Mouse (Mus musculus): ENCODE results near the gene Sdf4.

The Sdf4 gene

DNA sequence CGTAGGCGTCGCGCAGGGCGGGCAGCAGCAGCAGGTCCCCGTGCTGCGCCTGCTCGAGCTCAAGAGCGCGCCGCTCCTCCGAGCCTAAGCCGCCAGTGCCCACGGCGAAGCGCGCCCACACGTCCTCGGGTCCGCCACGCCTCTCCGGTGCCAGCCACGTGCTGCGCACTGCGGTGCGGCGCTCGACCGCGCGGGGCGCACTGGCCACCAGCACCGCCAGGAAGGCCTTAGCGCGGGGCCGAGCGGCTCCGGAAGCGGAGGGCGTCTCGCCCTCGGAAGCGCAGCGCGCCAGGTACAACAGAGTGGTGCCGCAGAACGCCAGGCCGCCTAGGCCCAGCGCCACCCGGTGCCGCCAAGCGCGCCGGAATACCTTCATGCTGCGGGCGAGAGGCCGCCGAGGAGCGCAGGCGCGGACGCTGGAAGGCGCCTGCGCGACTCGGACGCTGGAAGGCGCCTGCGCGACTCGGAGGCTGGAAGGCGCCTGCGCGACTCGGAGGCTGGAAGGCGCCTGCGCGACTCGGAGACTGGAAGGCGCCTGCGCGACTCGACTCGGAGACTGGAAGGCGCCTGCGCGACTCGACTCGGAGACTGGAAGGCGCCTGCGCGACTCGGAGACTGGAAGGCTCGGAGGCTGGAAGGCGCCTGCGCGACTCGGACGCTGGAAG is at the start of gene Sdf4, which contains the start of gene B3galt6:
Gene Sdf4 (plus strand): TSS at position 632 of the 665 bp plus-strand sequence.
Gene B3galt6 (minus strand): TSS at position 409 of the 665 bp plus-strand sequence.
- peak; percentile 89 for DNase-seq

DNA sequence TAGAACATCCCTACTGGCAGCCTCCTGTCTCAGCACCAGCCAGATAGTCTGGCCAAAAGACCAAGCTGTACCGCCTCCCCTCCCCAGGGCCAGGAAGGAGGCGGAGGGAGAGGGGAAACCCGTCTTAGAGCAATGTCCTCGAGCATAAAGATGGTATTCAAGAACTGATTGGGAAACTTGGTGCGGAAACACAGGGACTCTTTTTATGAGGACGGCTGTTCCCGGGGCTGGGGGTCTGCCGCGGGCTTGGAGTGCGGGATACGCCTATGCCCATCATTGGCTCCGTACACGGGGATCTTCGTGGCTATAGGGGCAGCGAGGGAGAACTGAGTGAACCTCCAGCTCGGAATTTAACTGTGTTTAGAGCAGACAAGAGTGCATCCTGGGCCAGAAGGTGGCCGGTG is 49.6 kb upstream of the Sdf4 start:
- DNase-seq: no peak

DNA sequence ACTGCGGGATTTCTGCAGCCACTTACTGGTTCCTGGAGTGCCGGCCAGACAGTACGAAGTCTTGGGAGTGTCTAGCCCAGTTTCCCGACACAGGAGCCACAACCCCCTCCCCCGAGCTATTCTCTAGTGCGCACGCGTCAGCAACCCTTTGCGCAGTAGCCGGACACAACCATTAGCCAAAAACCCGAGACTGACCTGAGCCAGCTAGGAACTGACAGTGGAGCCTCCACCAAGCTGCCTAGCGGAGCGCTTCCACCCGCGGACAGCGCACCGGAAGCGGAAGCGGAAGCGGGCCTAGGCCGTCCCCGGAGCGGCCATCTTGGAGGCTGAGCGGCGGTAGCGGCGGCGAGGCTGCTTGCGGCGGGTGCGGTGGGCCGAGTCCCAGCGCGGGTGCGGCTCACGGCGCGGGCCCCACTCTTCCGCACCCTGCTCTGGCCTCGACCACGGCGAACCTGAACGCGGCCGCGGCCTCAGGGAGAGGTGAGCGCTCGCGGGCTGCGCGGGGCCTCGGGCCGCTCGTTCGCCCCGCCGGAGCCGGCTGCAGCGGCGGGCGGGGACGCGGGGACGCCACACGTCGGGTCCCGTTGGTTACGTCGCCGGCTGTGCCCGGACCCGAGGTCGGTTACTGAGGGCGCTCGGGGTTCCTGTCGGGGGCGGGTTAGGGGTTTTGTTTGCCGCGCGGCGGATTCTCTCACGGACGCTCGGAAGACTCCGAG is 49.0 kb upstream of the Sdf4 start, which contains the start of gene Ube2j2:
Gene Ube2j2 (plus strand): TSS at position 298 of the 716 bp plus-strand sequence.
- DNase-seq: peak; percentile 98

DNA sequence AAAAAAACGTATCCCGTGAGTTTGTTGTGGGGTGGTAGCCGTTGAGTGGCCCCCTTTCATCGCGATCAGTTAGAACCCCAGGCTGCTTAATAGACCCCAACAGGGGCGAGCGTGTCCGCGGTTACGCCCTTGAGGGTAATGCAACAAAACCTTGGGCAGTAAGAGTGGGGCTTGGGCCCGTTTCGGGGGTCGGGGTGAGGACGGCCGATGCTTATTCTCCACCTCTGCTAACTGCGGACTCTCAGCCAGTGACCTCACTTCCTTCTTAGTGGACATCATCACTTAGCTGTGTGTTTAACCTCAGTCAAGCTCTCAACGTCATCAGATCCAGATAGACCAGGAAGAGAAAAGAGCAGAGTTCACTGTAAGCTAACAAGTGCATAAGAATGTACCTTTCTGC is 48.4 kb upstream of the Sdf4 start:
- DNase-seq: no peak

DNA sequence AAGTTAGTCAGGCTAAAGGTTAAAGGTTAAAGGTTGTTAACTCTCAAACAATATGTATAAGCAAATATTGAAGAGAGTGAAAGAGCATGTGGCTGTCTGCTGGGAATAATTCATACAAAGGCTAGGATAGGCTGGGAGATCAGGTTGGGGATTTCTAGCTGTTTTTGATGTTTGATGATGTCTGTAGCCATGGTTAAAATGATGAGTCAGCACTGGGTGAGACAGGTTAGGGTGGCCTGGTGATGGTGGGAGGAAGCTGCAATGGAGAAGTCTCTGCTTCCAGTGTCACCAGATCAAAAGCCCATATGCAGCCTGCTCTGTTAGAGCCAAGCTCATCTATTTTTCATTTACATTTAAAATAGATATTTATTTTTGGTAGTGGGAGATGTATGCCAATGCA is 45.6 kb upstream of the Sdf4 start:
- no peak for DNase-seq

DNA sequence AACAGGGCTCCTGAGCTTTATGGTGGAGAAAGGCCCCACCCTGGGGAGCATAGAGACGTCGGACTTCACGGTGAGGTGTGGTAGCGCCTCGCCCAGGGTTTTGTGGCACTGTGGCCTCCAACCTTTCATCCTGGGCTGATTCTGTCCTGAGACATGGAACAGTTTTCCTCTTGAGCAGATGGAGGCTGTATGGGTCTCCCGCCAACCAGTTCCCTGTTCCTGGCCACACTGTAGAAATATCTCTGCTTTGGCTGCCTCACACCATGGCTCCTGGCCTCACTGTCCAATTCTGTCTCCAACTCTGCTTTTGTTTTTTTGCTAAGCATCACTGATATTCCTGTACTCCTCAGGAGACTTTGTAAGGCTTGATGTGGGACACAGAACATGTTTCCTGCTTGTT is 37.2 kb upstream of the Sdf4 start:
- DNase-seq: no peak

DNA sequence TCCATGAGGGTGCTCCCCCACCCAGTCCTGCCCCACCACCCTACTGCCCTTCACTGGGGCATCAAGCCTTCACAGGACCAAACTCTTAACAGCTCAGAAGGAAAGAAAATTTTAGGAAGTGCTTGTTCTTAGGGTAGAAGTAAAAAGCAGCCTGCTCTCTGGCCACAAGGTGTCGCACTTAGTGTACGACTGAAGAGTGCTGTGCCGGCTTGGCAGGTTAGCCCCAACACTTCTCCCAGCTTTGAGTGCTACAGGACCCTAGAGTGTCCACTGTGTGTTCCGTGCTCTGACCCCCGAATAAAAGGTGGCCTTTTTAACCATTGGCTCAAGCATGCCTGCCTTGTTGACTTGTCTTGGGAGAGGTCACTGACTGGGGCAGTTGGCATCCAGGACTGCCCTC is 33.4 kb upstream of the Sdf4 start:
- DNase-seq: peak; percentile 64

DNA sequence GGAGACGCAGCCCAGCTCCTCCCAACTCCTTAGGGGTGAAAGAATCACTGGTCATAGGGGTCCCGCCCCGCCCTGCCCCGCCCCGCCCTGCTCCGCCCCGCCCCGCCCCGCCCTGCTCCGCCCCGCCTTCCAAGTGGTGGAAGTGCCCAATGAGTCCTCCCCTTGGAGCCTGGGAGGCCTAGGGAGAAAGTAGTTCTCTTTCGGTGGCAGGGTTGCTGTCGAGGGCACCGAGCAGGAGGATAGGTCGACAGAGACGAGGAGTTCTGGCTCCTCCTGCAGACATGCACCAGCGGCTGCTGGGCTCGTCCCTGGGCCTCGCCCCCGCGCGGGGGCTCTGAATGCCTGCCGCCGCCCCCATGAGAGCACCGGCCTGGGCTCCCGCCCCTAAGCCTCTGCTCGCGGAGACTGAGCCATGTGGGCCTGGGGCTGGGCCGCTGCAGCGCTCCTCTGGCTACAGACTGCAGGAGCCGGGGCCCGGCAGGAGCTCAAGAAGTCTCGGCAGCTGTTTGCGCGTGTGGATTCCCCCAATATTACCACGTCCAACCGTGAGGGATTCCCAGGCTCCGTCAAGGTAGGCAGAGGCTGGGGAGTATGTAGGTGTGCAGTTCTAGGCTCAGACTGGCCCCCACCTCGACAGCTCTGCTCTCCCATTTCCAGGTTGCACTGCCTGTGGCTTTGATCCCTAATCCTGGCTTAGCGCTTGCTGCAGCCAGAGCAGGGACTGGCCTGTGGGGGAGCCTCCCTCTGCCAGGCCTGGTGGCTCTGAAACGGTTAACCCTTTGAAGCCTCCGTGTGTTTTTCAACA is 30.3 kb upstream of the Sdf4 start, which contains the start of gene C1qtnf12:
Gene C1qtnf12 (plus strand): TSS at position 152 of the 805 bp plus-strand sequence.
- DNase-seq: no peak

DNA sequence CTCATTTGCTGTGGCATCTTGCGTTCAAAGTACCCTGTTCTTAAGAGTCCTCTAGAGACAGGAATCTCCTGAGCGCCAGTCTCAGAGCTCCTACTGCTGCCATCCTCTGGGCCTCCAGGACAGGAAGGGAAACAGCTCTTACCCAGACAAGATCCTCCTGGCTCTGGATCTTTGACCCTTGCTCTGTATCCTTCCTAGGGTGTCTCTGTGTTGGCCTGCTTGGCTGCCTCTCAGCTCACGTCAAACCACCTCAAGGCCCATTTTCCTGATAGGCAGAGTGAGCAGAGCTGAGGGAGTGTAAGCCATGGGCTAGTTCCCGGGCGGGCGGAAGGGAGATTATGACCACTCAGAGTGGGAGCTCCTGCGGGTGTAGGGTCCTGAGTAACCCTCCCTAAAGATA is 29.6 kb upstream of the Sdf4 start:
- DNase-seq: no peak

DNA sequence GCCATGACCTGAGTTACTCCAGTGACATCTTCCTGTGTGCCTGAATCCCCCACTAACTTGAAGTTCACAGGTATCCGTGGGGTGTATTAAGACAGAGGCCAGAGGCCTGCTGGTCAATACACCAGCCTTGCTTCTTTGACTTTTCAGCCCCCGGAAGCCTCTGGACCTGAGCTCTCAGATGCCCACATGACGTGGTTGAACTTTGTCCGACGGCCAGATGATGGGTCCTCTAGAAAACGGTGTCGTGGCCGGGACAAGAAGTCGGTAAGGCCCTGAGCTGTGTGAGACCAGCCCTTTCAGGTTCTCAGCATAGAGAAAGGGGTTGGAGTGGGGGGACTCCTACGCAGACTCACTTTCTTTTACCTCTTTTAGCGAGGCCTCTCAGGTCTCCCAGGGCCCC is 28.3 kb upstream of the Sdf4 start:
- DNase-seq: no peak

DNA sequence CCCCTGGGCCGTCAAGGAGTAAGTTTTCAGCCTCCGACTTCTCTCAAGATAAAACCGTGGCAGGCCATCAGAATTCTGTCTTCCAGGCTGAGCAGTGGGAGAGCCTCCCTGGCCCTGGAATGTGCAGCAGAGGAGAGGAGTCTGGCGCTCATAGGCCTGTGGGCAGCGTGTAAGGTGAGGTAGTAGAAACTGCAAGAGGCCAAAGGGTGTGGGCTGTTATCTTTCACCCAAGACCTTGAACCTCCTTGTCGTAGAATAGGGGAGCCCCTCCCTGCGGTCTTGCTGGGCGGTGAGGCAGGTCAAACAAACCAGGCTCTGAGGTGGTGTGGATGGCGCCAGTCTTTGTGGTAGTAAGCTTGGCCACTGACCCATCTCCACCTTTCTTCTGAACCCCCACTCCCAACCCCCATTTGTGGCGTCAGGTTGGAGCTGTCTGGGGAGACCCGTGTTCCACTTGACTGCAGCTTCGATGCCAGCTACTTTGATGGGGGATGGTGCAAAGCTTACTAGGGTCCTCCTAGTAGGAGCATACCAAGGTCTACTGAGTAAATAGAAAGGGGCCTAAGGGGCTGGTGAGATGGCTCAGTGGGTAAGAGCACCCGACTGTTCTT is 23.5 kb upstream of the Sdf4 start:
- no peak for DNase-seq

DNA sequence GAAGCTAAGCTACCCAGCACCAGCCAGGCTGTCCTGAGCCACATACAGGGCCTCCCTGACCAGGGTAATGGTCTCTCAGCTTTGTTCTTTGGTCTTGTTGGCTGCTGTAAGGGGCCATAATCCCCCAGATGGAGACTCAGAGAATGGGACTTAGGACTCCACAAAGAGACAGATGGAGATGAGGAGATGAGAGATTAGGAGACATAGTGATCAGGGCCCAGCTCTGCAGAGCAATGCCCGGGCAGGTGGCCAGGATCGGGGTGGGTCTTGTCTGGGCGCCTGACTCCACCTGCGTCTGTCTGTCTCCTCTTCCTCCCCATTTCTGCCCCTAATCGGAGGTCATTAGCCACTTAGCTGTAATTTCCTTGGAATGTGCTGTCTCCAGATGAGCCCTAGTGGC is 22.4 kb upstream of the Sdf4 start:
- DNase-seq: no peak

DNA sequence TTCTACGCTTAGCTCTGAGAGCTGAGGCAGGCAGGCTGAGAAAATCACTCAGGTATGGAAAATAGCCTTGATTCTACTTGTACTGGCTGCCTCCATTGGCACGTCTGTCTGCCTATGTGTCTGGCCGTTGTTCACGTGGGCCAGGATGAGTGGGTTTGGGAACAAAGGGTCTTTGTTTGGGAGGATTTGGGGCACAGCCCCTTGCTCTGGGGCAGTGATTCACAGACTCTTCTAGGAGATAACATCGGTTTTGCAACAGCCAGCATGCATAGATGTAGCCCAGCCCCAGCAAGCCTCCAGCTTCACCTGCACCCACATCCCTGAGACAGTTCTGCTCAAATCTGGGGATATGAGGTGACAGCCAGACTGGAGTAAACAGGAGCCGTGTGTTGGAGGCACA is 20.0 kb upstream of the Sdf4 start:
- DNase-seq: no peak

DNA sequence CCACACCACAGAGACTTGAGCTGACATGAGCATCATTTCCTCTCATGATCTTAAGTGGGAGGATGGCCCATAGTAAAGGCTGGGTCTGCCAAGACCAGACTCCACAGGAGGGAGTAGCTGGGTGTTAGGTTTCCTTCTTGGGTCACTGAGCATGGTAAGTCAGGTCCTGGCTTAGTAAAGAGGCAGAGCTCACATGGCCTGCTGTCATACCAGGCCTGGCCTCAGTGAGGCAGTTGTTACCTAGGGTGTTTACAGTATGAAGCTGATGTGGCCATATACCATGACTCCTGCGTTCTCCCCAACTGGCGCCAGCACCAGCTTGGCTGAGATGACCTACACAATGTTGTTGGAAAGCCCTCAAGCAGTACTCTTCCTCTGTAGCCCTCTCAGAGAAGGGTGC is 19.4 kb upstream of the Sdf4 start:
- DNase-seq: no peak

DNA sequence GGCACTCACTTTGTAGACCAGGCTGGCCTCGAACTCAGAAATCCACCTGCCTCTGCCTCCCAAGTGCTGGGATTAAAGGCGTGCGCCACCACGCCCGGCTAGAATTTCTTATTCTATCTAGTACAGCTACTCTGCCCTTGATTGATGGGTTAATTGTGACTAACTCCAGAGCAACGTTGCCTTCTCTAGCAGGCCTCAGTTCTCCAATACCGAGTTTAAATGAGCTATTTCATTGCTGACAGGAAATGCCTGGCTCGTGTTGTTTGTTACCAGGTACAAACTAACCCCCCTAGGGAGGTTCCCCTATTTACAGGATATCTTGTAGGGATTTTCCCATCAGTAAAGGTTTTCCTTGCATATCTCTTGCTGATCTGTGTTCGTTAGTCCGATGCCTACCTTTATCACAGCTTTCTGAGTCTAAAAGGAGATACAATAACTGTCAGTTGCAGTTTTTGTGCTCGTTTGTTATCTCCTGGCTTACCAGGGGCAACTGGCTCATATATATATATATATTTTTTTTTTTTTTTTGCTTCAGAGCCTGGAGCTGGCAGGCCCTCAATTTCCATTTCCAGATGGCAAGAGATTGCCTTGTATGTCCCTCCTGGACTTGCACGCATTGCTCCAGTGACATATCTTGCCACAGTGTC is 11.1 kb upstream of the Sdf4 start:
- no peak for DNase-seq

DNA sequence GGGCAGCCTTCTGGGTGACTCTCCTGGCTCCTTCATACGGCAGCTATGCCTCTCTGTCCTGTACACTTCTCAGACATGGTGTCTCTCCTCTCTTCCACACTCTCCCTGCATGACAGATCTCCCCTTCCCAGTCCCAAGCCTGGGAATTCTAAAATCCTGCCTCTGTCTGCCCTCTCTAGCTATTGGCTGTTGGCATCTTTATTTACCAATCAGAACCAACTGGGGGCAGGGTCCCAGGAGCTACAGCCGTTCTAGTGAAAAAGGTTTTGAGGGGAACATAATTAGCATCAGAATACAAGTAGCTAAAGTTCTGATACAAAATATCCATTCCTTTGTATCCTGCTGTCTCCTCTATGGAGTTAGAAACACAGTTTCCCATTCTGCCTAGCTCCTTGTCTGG is 8.9 kb upstream of the Sdf4 start:
- no peak for DNase-seq

DNA sequence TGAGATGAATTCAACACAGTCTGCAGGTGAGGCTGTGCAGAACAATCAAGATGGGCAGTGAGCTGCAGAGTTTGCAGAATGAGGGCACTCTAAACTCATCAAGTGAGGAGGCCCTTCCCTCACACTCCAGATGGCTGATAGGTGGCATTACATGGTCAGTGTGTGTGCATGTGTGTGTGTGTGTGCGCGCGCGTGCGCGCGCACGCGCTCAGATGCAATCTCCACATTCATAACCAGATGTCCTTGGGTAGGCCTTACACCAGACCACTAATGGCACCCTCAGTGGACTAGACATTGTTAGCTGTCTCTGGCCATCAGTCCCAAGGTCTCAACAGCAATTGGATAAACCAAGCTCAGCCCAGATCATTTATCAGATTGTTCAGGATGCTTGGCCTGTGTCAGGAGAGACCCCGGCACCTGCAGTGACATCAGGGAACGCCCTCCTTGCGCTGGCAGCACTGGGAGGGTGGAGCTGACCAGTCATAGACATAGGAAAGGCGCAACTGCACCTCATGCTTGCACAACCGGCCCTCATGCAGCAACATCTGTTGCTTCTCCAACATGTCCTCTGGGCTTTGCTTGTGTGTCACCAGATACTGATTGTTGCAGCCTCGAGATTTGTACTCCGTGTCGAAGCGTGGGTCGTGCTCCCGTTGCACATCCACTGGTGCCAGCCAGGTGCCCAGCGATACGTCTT is 1.3 kb upstream of the Sdf4 start:
- no peak for DNase-seq

DNA sequence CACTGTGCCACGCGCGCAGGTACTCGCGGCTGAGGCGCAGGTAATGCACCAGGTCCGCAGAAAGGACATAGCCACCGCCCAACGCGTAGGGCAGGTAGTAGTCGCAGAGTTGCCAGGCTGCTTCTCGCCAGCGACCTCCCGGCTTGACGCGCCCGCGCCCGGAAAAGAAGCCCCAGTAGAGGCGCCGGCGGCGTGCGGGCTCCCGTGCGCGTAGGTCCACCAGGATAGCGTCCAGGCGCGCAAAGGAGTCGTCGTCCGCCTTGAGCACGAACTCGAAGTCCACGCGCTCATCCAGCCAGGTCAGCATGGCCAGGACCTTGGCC is 803 bp upstream of the Sdf4 start:
- no peak for DNase-seq

DNA sequence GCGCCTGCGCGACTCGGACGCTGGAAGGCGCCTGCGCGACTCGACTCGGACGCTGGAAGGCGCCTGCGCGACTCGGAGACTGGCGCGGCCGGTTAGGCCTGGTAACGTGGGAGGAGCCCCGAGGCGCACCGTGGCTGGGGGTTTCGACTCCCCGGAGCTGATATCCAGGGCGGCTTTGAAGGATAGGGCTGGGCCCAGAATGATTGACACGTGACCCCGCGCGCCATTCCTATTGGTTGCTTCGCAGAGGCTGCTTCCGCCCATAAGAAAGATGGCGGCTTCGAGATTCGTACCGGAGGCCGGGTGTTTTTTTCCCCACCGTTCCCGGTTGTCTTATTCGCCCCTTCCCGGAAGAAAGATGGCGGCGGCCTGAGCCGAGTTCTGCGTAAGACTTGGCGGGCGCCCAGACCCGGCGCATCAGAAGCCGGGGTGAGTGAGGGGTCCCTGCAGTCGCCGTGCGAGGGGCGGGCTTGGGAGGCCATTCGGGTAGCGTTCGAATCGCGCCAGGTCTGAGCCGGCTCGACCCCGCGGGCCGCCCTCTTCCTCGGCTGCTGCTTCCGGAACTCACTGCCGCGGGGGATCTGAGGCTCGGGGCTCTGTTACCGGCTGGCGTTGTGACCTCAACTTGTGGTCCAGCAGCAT is 355 bp downstream of the Sdf4 start:
- DNase-seq: peak; percentile 98

DNA sequence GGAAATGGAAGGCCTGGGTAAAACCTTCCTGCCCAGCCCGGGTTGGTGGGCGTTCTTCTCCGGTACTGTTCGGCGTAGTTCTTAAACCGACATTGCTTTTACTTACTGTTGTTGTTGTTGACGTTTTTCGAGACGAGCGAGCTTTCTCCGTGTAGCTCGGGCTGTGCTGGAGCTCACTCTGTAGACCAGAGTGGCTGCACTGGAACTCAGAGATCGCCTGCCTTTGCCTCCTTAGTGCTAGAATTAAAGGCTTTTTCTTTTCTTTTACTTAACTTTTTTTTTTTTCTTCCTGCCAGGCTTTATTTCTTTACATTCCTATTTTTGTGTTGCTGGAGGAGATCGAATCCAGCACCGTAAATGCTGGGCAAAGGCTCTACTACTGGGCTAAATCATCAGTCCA is 934 bp downstream of the Sdf4 start:
- DNase-seq: no peak

DNA sequence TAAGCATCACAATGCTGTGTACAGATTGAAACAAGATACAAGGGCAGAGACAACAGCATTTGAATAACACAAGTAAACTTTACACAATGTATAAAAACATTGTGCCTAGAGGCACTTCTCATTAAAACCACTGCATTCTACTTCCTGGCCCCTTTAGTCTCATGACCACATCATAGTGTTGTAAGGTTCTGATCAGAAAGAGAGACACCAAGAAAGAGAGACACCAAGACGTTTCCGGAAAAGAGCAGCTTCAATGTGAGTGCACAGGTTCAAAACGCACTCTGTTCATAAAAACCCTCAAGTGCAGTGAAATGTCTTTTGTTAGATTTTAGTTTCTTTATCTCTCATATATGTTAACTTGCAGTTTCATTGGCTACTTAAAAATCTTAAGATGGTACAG is 11.4 kb downstream of the Sdf4 start:
- DNase-seq: no peak

DNA sequence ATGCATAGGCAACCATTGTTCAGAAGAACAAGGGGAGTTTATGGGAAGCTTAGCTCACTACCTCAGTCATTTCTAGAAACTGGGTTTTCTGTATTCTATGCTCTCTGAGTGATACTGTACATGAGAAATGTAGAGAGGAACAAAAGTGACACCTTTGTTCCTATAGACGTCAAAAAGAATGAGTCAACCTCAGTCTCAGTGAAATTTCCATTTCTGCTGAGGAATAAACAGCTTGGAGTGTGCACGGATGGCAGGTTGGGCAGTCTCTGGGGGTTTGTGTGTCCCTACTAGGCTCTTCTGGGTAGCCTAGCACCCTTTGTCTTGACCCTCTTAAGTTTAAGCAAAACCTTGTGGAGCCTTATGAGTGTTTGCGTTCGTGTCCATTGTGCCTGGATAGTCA is 15.7 kb downstream of the Sdf4 start:
- no peak for DNase-seq

Data from cerebellum, adult 8-10 months (tissue).